Mouse (Mus musculus) thymus, adult 2 months (tissue): Measurements from ENCODE around the gene 2310022A10Rik. TPM values are rescaled to one million over a fixed set of nuclear protein-coding genes. Genes with fewer than 3 reads are reported as not detected.
A peak's percentile ranks its signal among the peaks of the same experiment; 100 is the strongest.

ENCODE experiments used
- DNase-seq: peaks from one replicate; pipeline ENCODE4 v3.0.0; 2021
- H3K27ac ChIP-seq: fragments of 200-500 bp; 2 replicates; pipeline ENCODE4 v1.5.1; 2012; ENCODE audit warnings: low read length, control low read depth; ENCODE audit not compliant: control insufficient read depth, insufficient read depth
- H3K27me3 ChIP-seq: fragments of 200-500 bp; 2 replicates; pipeline ENCODE4 v1.6.1; 2012; ENCODE audit warnings: mild to moderate bottlenecking, low read length, moderate library complexity, mixed read lengths; ENCODE audit not compliant: control insufficient read depth, insufficient read depth
- H3K36me3 ChIP-seq: fragments of 200-500 bp; 2 replicates; pipeline ENCODE4 v1.6.1; 2012; ENCODE audit warnings: mild to moderate bottlenecking, low read length, moderate library complexity; ENCODE audit not compliant: control insufficient read depth, insufficient read depth
- H3K4me1 ChIP-seq: fragments of 200-500 bp; replicated peaks from 2 replicates; pipeline ENCODE4 v1.6.1; 2012; ENCODE audit warnings: low read length; ENCODE audit not compliant: control insufficient read depth, insufficient read depth
- H3K4me3 ChIP-seq: fragments of 200-500 bp; 2 replicates; pipeline ENCODE4 v1.5.1; 2012; ENCODE audit warnings: mild to moderate bottlenecking, low read length, control low read depth, moderate library complexity; ENCODE audit not compliant: control insufficient read depth, insufficient read depth
- CTCF ChIP-seq: fragments of 200-500 bp; IDR thresholded peaks from 2 replicates; pipeline ENCODE4 v1.5.1; 2012; ENCODE audit warnings: mild to moderate bottlenecking, control low read depth, low read length, moderate library complexity, borderline replicate concordance; ENCODE audit not compliant: control insufficient read depth, poor library complexity, insufficient read depth; ENCODE audit errors: extremely low read depth
- POLR2A ChIP-seq: fragments of 200-500 bp; IDR thresholded peaks from 2 replicates; pipeline ENCODE4 v1.6.1; 2012; ENCODE audit warnings: mild to moderate bottlenecking, low read length, control low read depth, moderate library complexity; ENCODE audit not compliant: control insufficient read depth, poor library complexity, insufficient read depth; ENCODE audit errors: extremely low read depth
- WGBS: fragments of 180-500 bp; shearing (Covaris S2); methylation state at CpG from one replicate; pipeline ENCODE4 v1.1.7; 2018; 5-methylcytosine and 5-hydroxymethylcytosine counted together
- polyA plus RNA-seq: library from polyadenylated mRNA; depleted of rRNA; stranded (reverse); fragments of >200 nt; gene quantifications from 2 replicates; pipeline ENCODE4 v1.2.3, GENCODE M21; 2012

The 2310022A10Rik gene
- polyA plus RNA-seq, 1 experiment, result 58.1 TPM

DNA sequence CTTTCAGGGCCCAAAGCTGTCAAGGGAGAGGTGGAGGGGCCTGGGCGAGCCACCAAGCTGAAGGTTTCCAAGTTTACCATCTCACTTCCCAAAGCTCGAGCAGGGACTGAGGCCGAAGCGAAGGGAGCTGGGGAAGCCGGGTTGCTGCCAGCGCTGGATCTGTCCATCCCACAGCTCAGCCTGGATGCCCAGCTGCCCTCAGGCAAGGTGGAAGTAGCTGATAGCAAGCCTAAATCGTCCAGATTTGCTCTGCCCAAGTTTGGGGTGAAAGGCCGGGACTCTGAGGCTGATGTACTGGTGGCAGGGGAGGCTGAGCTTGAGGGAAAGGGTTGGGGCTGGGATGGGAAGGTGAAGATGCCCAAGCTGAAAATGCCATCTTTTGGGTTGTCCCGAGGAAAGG lies 34.7 kb upstream of the 2310022A10Rik start:
- no peak overlapping the region for H3K27ac ChIP-seq
- TF ChIP-seq CTCF, result no peak
- no peak for TF ChIP-seq POLR2A
- no peak for DNase-seq
- H3K4me3 ChIP-seq, result no peak overlapping the region
- no peaks in the 10 kb centered on the region for H3K27me3 ChIP-seq
- H3K36me3 ChIP-seq, result no peaks in the 10 kb centered on the region
- 90% methylated on average over 9 of the region's 9 CpGs for WGBS
- H3K4me1 ChIP-seq, result no peaks in the 10 kb centered on the region

DNA sequence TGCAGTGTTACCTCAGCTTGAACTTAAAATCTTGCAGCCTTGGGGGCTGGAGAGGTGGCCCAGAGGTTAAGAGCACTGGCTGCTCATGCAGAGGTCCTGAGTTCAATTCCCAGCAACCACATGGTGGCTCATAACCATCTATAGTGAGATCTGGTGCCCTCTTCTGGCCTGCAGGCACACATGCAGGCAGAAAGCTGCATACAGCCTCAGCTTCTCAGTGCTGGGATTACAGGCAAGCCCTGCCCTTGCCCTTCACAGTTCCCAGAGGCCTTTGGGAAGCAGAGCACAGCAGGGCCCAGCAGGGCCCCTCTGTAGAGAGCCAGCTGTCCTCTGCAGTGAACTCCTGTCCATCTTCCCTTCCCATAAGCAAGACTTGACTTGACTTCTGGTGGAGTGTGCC lies 32.9 kb upstream of the 2310022A10Rik start:
- no peak for DNase-seq
- TF ChIP-seq CTCF (no peak), POLR2A (no peak)

DNA sequence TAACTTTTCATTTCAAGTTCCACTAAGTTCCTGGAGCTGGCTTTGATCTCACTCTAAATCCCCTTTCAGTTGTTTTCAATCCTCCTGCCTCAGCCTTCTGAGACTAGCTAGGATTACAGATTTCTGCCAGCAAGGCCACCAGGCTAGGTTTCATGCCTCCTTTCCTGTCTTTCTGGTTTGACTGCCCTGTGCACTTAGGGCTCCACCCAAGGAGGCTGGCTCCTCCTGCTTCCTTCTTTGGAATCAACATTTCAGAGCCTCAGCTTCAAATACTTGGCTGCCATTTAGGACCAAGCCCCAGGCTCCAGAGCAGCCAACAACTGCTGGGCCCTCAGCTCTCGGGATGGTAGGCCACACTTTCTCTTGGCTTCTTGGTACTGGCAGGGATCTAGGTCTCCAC lies 32.4 kb upstream of the 2310022A10Rik start:
- no peak for DNase-seq
- TF ChIP-seq POLR2A, result no peak
- TF ChIP-seq CTCF, result no peak
- Histone ChIP-seq H3K36me3 (no peaks in the 10 kb centered on the region), H3K27me3 (no peaks in the 10 kb centered on the region), H3K4me3 (no peak overlapping the region), H3K27ac (no peak overlapping the region), H3K4me1 (no peaks in the 10 kb centered on the region)
- WGBS, result 100% methylated on average over 1 of the region's 1 CpGs

More for the DNA sequence above, 32.9 kb upstream of the 2310022A10Rik start:
- H3K4me3 ChIP-seq, result no peak overlapping the region
- no peaks in the 10 kb centered on the region for H3K4me1 ChIP-seq
- no peaks in the 10 kb centered on the region for H3K27me3 ChIP-seq
- no peak overlapping the region for H3K27ac ChIP-seq
- no peaks in the 10 kb centered on the region for H3K36me3 ChIP-seq

DNA sequence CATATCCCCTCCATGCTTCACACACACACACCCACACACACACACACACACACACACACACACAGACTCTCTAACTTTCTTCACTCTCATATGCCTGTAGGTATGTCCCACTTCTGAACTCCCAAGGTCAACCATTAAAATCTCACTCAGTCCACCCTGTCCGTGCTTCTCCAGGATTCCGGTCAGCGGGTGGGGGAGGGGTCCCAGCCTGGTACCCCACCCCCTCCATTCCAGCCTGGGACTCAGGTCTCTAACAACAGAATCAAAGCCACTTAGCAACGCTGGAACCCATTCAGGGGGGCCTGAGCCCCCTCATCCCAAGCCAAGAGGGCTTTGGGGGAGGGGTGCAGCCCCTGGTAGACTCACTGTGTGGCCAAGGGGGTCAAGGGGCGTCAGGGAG lies 30.1 kb upstream of the 2310022A10Rik start, which contains the start of gene Hipk4:
Gene Hipk4, plus strand, starts transcription at position 301 of the 400 bp plus-strand sequence.
- no peaks in the 10 kb centered on the region for H3K4me1 ChIP-seq
- H3K36me3 ChIP-seq, result no peaks in the 10 kb centered on the region
- DNase-seq, result no peak
- TF ChIP-seq CTCF (no peak), POLR2A (no peak)
- H3K27ac ChIP-seq, result no peak within 1 kb of the TSS
- no peak within 1 kb of the TSS for H3K4me3 ChIP-seq
- 93% methylated on average over 5 of the region's 5 CpGs for WGBS
- no peaks in the 10 kb centered on the region for H3K27me3 ChIP-seq

DNA sequence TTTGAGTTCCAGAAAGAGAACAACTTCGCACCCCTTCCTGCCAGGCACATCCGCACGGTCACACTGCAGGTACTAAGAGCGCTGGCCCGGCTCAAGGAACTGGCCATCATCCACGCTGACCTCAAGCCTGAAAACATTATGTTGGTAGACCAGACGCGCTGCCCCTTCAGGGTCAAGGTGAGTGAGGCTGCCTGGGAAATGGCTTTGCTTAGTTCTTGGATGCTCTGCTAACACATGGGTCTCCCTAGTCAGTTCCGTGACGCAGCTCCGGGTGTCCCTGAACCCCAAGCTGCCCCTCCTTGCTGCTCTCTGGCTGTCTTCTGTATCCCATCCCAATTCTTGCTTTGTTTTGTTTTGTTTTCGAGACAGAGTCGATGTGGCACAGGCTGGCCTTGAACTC lies 29.2 kb upstream of the 2310022A10Rik start:
- Histone ChIP-seq H3K4me1 (no peaks in the 10 kb centered on the region), H3K36me3 (no peaks in the 10 kb centered on the region), H3K27ac (no peak overlapping the region), H3K27me3 (no peaks in the 10 kb centered on the region), H3K4me3 (no peak overlapping the region)
- TF ChIP-seq CTCF (no peak), POLR2A (no peak)
- no peak for DNase-seq
- WGBS, result 98% methylated on average over 13 of the region's 13 CpGs

DNA sequence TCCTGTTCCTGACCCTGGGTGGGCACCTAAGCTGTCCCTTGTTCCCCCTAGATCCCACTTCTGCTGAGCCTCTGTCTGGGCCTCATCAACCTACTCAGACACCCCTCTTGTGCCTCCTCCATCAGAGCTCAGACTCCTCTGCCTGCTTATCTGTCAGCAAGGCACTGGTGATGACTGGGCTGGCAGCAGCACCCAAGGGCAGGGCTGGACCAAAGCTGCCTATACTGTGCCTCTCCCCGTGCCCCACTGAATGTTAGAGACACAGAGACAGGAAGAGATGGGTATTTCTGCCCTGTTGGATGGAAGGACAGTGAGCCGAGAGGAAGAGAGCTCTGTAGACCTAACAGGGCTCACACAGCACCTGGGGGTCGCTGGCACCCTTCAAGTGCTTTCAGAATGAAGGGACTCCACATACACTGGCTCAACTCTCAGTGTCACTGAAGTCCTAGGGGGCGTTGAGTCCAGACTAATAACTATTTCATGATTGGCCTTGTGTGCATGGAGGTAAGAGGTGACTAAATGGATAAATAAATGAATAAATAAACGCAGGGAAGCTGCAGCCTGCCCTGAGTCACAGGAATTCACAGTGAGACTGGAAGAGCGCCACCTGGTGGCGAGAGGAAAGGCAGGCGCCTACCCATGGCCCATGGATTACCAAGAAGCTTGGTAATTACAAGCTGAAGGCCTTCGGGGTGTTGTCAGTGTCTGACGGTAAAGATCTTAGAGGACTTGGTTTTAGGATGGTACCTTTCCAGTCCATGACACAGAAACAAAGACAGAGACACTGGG lies 26.8 kb upstream of the 2310022A10Rik start:
- Histone ChIP-seq H3K27me3 (no peaks in the 10 kb centered on the region), H3K36me3 (no peaks in the 10 kb centered on the region), H3K4me1 (no peaks in the 10 kb centered on the region), H3K4me3 (no peak overlapping the region), H3K27ac (no peak overlapping the region)
- peak; percentile 61 for DNase-seq
- TF ChIP-seq POLR2A (no peak), CTCF (peak; percentile 93)
- 28% methylated on average over 10 of the region's 10 CpGs for WGBS

DNA sequence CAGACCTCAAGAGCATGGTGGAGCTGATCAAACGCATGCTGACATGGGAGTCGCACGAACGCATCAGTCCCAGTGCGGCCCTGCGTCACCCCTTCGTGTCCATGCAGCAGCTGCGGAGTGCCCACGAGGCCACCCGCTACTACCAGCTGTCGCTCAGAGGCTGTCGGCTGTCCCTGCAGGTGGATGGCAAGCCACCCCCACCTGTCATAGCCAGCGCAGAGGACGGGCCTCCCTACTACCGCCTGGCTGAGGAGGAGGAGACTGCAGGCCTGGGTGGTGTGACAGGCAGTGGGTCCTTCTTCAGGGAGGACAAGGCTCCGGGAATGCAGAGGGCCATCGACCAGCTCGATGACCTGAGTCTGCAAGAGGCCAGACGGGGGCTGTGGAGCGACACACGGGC lies 24.0 kb upstream of the 2310022A10Rik start:
- 94% methylated on average over 21 of the region's 21 CpGs for WGBS
- Histone ChIP-seq H3K36me3 (peaks cover 25% of the 10 kb centered on the region), H3K27ac (no peak overlapping the region), H3K4me3 (no peak overlapping the region), H3K27me3 (no peaks in the 10 kb centered on the region), H3K4me1 (no peaks in the 10 kb centered on the region)
- no peak for DNase-seq
- TF ChIP-seq POLR2A, result no peak
- TF ChIP-seq CTCF, result no peak
